Mouse (Mus musculus) gastrocnemius, adult 18-20 months (tissue): ENCODE measurements around the gene Erich2. TPM values are rescaled to one million over a fixed set of nuclear protein-coding genes. Genes with fewer than 3 reads are reported as not detected.

Experiments
- DNase-seq: peaks from one replicate; pipeline ENCODE4 v3.0.0; 2021; ENCODE audit warnings: low spot score
- total RNA-seq, 2 experiments: library from RNA; stranded (reverse); gene quantifications; 2 replicates each; pipeline ENCODE4 v1.2.3; 2021

The Erich2 gene
- total RNA-seq, 2 experiments from 2014 or later = not detected

GRCm38 (mm10) chr2:70562011-70562491, 53.4 kb downstream of the Erich2 start:
- DNase-seq = no peak

GRCm38 (mm10) chr2:70562611-70562980, 54.0 kb downstream of the Erich2 start:
- no peak for DNase-seq

- DNase-seq = no peak
These were observed 54.5 kb downstream of the Erich2 start for GRCm38 (mm10) chr2:70562981-70563671.

- no peak for DNase-seq
These were observed 55.4 kb downstream of the Erich2 start for GRCm38 (mm10) chr2:70563721-70564645.

GRCm38 (mm10) chr2:70564646-70565315, 56.2 kb downstream of the Erich2 start:
- no peak for DNase-seq

- no peak for DNase-seq
These were observed 57.3 kb downstream of the Erich2 start for GRCm38 (mm10) chr2:70565651-70566602.

GRCm38 (mm10) chr2:70566603-70566981, 58.0 kb downstream of the Erich2 start:
- DNase-seq = no peak

GRCm38 (mm10) chr2:70567071-70567681, 58.6 kb downstream of the Erich2 start:
- no peak for DNase-seq

- DNase-seq = no peak
These were observed 59.1 kb downstream of the Erich2 start for GRCm38 (mm10) chr2:70567682-70568077.

GRCm38 (mm10) chr2:70568198-70568941, 59.8 kb downstream of the Erich2 start:
- no peak for DNase-seq

- no peak for DNase-seq
These were observed 63.1 kb downstream of the Erich2 start for GRCm38 (mm10) chr2:70571698-70572097.

- no peak for DNase-seq
These were observed 63.6 kb downstream of the Erich2 start for GRCm38 (mm10) chr2:70572251-70572650.

GRCm38 (mm10) chr2:70573544-70574210, 65.1 kb downstream of the Erich2 start:
- DNase-seq = no peak

GRCm38 (mm10) chr2:70588200-70588599, 79.6 kb downstream of the Erich2 start:
- DNase-seq = no peak

Other genes with a start within 250 kb of the Erich2 start
- gene Sp5, start 33.9 kb upstream of the Erich2 start, total RNA-seq = not detected
- under 1 TPM in 1 of 2 experiments, not detected in 1; 0.12 TPM for gene Gad1, start 44.3 kb downstream of the Erich2 start, total RNA-seq
- gene Gorasp2, start 152.8 kb downstream of the Erich2 start, total RNA-seq = 10 to 100 TPM; 78.6 to 81.0 TPM
- gene Gm26558, start 153.3 kb downstream of the Erich2 start, total RNA-seq = not detected